Mouse (Mus musculus) intestine, embryonic 16.5 days (tissue): ENCODE results near the gene Atp5c1. TPM values are rescaled to one million over a fixed set of nuclear protein-coding genes. Genes with fewer than 3 reads are reported as not detected.

Source experiments
- ATAC-seq: fragments of 200-750 bp; cut with Nextera tagmentation; 2 replicates; pipeline ENCODE4 v1.8.0; 2017; ENCODE audit warnings: moderate TSS enrichment, moderate library complexity
- H3K27ac ChIP-seq: fragments of 300-500 bp; sonication (generic); 2 replicates; pipeline ENCODE4 v1.5.1; 2014; ENCODE audit warnings: mild to moderate bottlenecking, low read length
- H3K27me3 ChIP-seq: fragments of 300-500 bp; sonication (generic); replicated peaks from 2 replicates; pipeline ENCODE4 v1.6.1; 2014; ENCODE audit warnings: low read length, control low read depth, mixed read lengths; ENCODE audit not compliant: control insufficient read depth, insufficient read depth
- H3K36me3 ChIP-seq: fragments of 300-500 bp; sonication (generic); 2 replicates; pipeline ENCODE4 v1.6.1; 2014; ENCODE audit warnings: low read length, control low read depth; ENCODE audit not compliant: control insufficient read depth, insufficient read depth
- H3K4me1 ChIP-seq: fragments of 300-500 bp; sonication (generic); 2 replicates; pipeline ENCODE4 v1.6.1; 2014; ENCODE audit warnings: low read length, control low read depth, mixed read lengths; ENCODE audit not compliant: control insufficient read depth, insufficient read depth
- H3K4me2 ChIP-seq: fragments of 300-500 bp; sonication (generic); 2 replicates; pipeline ENCODE4 v1.6.1; 2014; ENCODE audit warnings: low read depth, low read length, control low read depth
- H3K4me3 ChIP-seq: fragments of 300-500 bp; sonication (generic); 2 replicates; pipeline ENCODE4 v1.5.1; 2014; ENCODE audit warnings: mild to moderate bottlenecking, low read length
- H3K9ac ChIP-seq: fragments of 300-500 bp; sonication (generic); 2 replicates; pipeline ENCODE4 v1.6.1; 2014; ENCODE audit warnings: low read depth, low read length
- H3K9me3 ChIP-seq: fragments of 300-500 bp; sonication (generic); 2 replicates; pipeline ENCODE4 v1.6.1; 2016; ENCODE audit warnings: low read length, control low read depth; ENCODE audit not compliant: control insufficient read depth
- WGBS: fragments of 180-500 bp; shearing (Covaris S2); extraction: QIAGEN DNeasy Blood & Tissue Kit; methylation state at CpG from one replicate; pipeline ENCODE4 v1.1.7; 2014; 5-methylcytosine and 5-hydroxymethylcytosine counted together
- polyA plus RNA-seq: library from polyadenylated mRNA; unstranded; fragments of >200 nt; fragmentation: Nextera tagmentation; extraction: Ambion mirVana; gene quantifications from 2 replicates; pipeline ENCODE4 v1.2.1, GENCODE M21; 2015

Atp5c1 gene
- polyA plus RNA-seq, 1 experiment from 2014 or later = 986 TPM

DNA sequence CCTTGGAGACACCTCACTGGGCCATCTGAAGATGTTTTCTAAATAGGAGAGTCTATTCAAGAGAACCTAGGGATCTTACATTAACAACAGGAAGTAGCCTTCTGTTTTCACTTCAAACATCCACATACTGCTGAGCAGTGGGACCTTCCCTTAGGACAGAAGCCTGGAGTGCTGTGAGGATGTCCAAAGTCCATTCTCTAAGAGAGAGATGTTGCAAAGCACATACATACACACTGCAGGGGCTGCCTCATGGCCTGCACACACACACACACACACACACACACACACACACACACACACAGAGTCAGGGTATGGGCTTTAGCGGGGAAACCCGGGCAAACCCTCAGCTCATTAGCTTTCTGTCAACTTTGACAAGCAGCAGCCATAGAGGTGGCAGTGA, 20.2 kb upstream of the Atp5c1 start:
- Histone ChIP-seq H3K4me1 (no peaks in the 10 kb centered on the region), H3K27me3 (no peaks in the 10 kb centered on the region), H3K4me3 (no peak overlapping the region), H3K27ac (no peak overlapping the region), H3K36me3 (no peaks in the 10 kb centered on the region), H3K9me3 (no peaks in the 10 kb centered on the region), H3K4me2 (no peak overlapping the region), H3K9ac (no peak overlapping the region)
- ATAC-seq = peak; percentile 67
- WGBS = 42% methylated on average over 2 of the region's 2 CpGs

DNA sequence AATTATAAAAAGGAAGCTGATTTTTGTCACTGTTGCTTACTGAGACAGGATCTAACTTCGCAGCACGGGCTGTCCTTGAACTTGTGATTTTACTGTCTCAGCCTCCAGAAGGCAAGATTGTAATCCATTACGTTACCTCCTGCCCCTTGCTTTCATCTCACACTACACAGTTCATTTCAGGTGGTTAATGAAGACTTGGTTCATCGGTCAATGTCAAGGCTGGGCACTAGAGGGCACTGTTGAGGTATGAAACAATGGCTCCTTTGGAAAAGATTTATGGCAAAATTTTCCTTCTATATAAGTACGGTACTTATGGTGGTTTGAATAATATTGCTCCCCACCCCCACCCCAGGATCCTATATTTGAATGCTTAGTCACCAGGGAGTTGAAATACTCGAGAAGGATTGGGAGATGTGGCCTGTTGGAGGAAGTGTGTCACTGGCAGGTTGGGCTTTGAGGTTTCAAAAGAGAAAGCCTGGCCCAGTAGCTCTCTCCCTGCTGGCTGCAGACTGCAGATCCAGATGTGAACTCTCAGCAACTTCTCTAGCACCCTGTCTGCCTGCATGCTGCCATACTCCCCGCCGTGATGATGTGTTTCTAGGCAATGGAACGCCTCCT, 18.4 kb upstream of the Atp5c1 start:
- Histone ChIP-seq H3K9ac (no peak overlapping the region), H3K4me3 (no peak overlapping the region), H3K27me3 (no peaks in the 10 kb centered on the region), H3K27ac (no peak overlapping the region), H3K9me3 (no peaks in the 10 kb centered on the region), H3K4me2 (no peak overlapping the region), H3K36me3 (no peaks in the 10 kb centered on the region), H3K4me1 (no peaks in the 10 kb centered on the region)
- no peak for ATAC-seq
- 31% methylated on average over 9 of the region's 9 CpGs for WGBS

DNA sequence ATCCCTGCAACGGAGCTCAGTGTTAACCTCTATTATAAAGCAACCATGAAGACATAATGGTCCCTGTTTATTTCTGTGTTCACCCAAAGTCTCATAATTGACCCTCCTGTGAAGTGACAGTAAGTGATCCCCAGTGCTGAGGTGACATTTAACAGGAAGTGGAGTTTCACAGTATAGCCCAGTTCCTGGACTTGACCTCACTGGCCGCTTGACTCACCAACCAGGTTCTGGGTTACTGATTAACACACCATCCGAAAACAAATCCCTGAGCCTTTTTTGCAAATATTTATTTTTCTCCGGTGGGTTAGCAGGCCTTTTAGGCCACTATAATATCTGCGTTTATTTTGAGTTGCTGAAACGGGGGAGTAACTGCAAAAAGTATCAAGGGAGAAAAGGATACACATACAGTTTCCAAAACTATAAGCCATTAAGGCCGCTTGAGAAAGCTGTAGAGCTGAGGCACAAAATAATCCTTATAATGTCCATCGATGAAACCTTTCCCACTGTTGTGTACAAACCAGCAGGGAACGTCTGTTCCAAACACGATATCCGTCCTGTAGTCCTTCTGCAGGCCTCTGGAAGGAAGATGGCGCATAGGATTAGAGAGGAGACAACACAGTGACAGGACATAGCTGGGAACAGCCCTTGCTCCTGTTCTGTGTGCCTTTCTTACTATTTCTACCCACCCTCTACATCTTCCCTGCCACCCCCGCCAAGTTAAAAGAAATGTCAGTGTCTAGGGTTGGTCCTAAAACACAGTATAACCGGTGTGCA, 14.2 kb upstream of the Atp5c1 start:
- ATAC-seq = peak; percentile 85
- Histone ChIP-seq H3K4me2 (no peak overlapping the region), H3K4me1 (no peaks in the 10 kb centered on the region), H3K9me3 (no peaks in the 10 kb centered on the region), H3K27ac (peak overlapping the region; percentile 28; the same call in 1 of the 2 replicates), H3K36me3 (peaks cover 11% of the 10 kb centered on the region; the same call in 1 of the 2 replicates), H3K4me3 (no peak overlapping the region), H3K27me3 (no peaks in the 10 kb centered on the region), H3K9ac (no peak overlapping the region)
- 60% methylated on average over 14 of the region's 14 CpGs for WGBS

DNA sequence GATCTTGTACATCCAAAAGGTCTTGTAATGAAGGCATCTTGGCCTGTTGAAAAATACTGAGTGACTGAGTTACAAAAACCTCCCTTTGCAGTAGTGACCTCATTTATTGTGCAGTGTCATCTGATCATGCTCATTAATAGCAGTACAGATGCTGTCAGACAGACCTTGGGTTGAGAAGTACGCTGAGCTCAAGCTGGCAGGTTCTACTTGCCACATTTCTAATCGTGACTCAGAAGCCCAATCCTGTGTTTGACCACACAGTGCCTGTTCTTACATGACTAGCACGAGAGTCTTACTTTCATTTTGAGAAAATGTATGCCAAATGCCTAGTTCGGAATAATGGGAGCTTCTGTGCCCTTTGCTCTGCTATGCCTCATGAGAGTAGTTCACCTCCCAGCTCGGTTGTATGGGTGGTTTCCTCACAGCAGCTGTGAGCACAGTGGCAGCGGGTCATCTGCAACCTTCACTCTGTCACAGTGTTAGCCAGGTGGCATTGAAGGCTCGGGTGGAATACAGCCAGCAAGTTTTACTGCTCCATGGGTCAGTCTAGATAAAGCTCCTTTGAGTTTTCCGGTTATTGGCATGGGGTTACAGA, 7.0 kb upstream of the Atp5c1 start:
- 84% methylated on average over 8 of the region's 8 CpGs for WGBS
- ATAC-seq = no peak
- Histone ChIP-seq H3K9me3 (no peaks in the 10 kb centered on the region), H3K36me3 (peaks cover 16% of the 10 kb centered on the region), H3K27me3 (no peaks in the 10 kb centered on the region), H3K27ac (no peak overlapping the region), H3K9ac (no peak overlapping the region), H3K4me1 (0 out of 2 replicates have a peak, but pooled peaks cover 4% of the 10 kb centered on the region), H3K4me2 (no peak overlapping the region), H3K4me3 (no peak overlapping the region)

DNA sequence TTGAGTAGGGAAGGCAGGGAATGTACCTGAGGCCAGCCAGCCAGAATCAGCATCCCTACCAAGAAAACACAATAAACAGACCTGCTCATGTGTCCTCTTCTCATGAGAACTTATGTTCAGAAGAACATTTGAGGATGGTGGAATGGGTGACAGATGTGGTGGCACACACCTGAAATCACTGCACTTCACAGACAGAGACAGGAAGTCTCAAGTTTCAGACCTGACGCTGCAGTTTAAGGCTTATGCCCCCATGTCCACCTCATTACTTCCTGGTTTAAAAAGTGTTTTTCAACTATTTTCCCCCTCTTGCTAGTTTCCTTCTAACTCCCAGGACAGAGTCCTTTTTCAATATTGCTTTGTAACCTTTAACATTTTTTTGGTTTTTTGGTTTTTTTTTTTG, 2.4 kb upstream of the Atp5c1 start:
- Histone ChIP-seq H3K27me3 (no peaks in the 10 kb centered on the region), H3K4me3 (no peak overlapping the region), H3K9me3 (no peaks in the 10 kb centered on the region), H3K4me2 (no peak overlapping the region), H3K9ac (no peak overlapping the region), H3K27ac (no peak overlapping the region), H3K36me3 (peaks cover 5% of the 10 kb centered on the region; the same call in 1 of the 2 replicates), H3K4me1 (peaks cover 24% of the 10 kb centered on the region)
- 70% methylated on average over 1 of the region's 1 CpGs for WGBS
- ATAC-seq = no peak

DNA sequence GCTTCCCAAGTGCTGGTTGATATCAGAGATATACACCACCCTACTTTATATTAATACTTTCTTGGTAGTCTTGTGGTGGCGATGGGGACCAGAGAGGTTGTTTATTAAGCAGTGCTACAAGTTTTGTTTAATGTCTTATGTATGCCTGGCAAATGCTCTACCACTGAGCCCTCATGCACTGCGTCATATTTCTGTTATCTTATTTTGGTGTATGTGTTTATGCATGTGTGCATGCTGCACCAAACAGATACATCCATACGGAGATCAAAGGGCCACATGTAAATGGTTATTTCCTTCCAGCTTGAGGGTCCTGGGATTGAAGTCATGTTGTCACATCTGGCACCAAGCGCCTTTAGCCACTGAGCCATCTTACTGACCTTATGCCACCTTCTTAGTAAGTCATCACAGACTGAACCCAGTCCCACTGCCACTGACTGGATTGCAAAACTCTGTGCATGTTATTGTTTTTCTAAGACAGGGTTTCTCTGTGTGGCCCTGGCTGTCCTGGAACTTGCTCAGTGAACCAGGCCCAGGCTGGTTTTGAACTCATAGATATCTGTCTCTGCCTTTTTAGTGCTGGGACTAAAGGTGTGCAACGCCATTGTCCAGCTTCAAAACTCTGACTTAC, 1.3 kb upstream of the Atp5c1 start:
- WGBS = 86% methylated on average over 5 of the region's 5 CpGs
- peak overlapping the region; percentile 42; the same call in 1 of the 2 replicates for H3K9ac ChIP-seq
- H3K27ac ChIP-seq = no peak overlapping the region
- H3K36me3 ChIP-seq = no peaks in the 10 kb centered on the region; the same call in 1 of the 2 replicates
- peak overlapping the region; percentile 96 for H3K4me3 ChIP-seq
- ATAC-seq = no peak
- no peaks in the 10 kb centered on the region for H3K27me3 ChIP-seq
- peaks cover 33% of the 10 kb centered on the region for H3K4me1 ChIP-seq
- H3K4me2 ChIP-seq = peak overlapping the region; percentile 49
- no peaks in the 10 kb centered on the region for H3K9me3 ChIP-seq

DNA sequence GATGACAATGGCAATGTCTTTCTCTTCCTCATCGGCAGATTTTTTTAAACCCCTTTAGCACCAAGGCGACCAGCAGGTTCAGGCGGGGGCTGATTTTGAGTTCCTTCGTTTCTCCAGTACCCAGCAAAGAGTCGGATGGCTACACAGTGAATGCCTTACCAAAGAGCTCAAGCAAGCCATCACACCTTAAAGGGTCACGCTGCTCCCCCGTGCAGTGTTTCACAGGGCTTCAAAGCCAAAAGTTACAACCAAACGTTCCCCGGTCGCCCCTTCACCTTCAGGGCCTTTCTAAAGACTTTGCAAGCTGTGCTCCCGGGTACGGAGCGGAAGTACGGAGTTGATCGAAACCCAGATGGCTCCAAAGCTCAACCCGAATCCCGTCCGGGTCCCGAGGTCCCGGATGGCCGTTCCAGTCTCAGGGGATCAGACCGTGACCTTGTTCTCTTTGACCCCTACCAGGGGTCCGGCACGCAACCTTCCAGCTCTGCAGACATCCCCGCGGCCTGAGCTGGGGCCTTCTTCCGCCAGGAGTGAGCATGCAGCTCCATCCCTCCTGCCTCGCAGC, 483 bp downstream of the Atp5c1 start:
- no peaks in the 10 kb centered on the region for H3K27me3 ChIP-seq
- H3K4me1 ChIP-seq = peaks cover 44% of the 10 kb centered on the region
- no peaks in the 10 kb centered on the region; the same call in 1 of the 2 replicates for H3K36me3 ChIP-seq
- H3K9ac ChIP-seq = peak overlapping the region; percentile 100
- peak overlapping the region; percentile 57 for H3K4me2 ChIP-seq
- 0% methylated on average over 28 of the region's 28 CpGs for WGBS
- H3K4me3 ChIP-seq = peak overlapping the region; percentile 96
- no peaks in the 10 kb centered on the region for H3K9me3 ChIP-seq
- no peak for ATAC-seq
- H3K27ac ChIP-seq = peak overlapping the region; percentile 96

DNA sequence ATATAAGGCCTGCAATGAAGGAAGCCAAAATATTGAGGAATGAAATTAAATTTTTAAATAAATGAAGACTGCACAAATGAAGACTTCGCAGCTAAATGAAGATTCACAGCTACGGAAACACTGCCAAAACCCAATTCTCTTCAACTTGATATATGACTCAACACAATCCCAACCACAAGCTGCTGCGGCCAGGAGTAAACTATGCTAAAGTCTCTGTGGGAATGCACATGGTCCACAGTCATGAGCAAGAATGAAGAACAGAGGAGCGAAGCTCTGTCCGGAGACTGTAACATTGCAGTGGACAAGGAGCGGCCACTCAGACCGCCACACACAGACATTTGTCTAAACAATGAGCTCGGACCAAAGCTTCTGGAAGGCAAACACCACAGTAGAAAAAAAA, 3.6 kb downstream of the Atp5c1 start:
- Histone ChIP-seq H3K4me3 (no peak overlapping the region), H3K27me3 (no peaks in the 10 kb centered on the region), H3K36me3 (no peaks in the 10 kb centered on the region), H3K9me3 (no peaks in the 10 kb centered on the region), H3K4me1 (peaks cover 50% of the 10 kb centered on the region), H3K27ac (no peak overlapping the region), H3K4me2 (no peak overlapping the region; the same call in 1 of the 2 replicates), H3K9ac (no peak overlapping the region)
- no peak for ATAC-seq
- WGBS = 64% methylated on average over 8 of the region's 8 CpGs

DNA sequence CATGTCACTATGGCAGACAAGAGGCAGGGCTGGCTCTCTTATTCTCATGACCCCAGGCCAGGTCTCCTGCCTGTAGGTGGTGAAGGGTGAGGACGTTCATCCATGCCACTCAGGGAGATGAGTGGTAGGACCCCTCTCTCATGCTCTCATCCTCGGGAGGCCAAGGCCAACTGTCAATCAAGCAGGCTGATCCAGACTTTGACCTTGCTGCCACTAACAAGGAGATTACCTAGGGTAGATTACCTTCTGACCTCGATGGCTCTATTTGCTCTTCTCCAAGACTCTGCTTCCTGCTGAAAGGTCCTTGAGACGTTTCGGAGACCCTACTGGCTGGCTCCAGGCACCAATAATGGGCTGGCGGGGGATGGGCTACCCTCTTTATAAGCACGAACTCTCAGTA, 5.8 kb downstream of the Atp5c1 start:
- Histone ChIP-seq H3K9me3 (no peaks in the 10 kb centered on the region), H3K9ac (no peak overlapping the region), H3K4me3 (no peak overlapping the region), H3K27me3 (no peaks in the 10 kb centered on the region), H3K4me1 (peaks cover 45% of the 10 kb centered on the region), H3K27ac (peak overlapping the region; percentile 25), H3K4me2 (peak overlapping the region; percentile 25; the same call in 1 of the 2 replicates), H3K36me3 (no peaks in the 10 kb centered on the region)
- peak; percentile 62 for ATAC-seq
- WGBS = 44% methylated on average over 7 of the region's 7 CpGs
